Mouse (Mus musculus) liver, postnatal 0 days (tissue): Measurements from ENCODE around the gene Csrnp1.

Source experiments
- CTCF ChIP-seq: sonication (generic); IDR thresholded peaks from 2 replicates; pipeline ENCODE4 v1.5.1; 2016; ENCODE audit warnings: antibody characterized with exemption, low read depth
- EP300 ChIP-seq: IDR thresholded peaks from 2 replicates; pipeline ENCODE4 v1.6.1; 2016; ENCODE audit warnings: antibody characterized with exemption, low read depth, mild to moderate bottlenecking

DNA sequence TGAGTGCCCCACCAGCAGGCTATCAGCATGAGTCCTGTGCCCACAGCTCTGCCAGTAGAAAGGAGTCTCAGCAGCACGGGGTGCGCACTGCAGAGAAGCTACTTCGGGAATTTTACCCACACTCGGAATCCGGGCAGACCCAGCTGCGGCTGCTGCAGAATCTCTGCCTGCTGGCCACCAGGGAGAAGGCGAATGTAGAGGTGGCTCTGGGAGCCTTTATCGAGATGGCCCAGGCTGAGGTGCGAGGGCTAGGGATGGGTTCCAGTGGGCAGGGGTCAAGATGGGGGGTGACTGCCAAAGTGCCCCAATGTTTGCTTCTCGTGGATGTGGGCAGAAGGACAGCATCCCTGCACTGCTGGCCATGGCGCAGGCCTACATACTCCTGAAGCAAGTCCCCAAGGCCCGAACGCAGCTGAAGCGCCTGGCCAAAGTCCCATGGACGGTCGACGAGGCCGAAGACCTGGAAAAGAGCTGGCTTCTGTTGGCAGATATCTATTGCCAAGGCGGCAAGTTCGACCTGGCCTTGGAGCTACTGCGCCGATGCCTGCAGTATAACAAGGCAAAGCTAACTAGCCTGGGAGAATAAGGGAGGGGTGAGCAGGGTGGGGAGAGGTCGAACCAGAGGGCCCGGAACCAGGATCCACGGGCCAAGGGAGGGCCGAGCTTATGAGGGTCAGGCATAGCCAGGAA lies 18.1 kb downstream of the Csrnp1 start:
- TF ChIP-seq CTCF (no peak), EP300 (no peak)
